Mouse (Mus musculus): ENCODE measurements around the gene Creb3l1.

Creb3l1 gene

GRCm38 (mm10) chr2:91963443-91963932 is 60.8 kb downstream of the Creb3l1 start:
- peak; percentile 89 for DNase-seq (ENCODE audit: low spot score)

GRCm38 (mm10) chr2:91962864-91963401 is 61.4 kb downstream of the Creb3l1 start:
- no peak for DNase-seq (ENCODE audit: low spot score)

GRCm38 (mm10) chr2:91961901-91962761 is 62.2 kb downstream of the Creb3l1 start:
- DNase-seq (ENCODE audit: low spot score) = no peak

- DNase-seq (ENCODE audit: low spot score) = no peak
These were observed 63.8 kb downstream of the Creb3l1 start for GRCm38 (mm10) chr2:91960459-91960858.

GRCm38 (mm10) chr2:91959544-91960410 is 64.5 kb downstream of the Creb3l1 start:
- DNase-seq (ENCODE audit: low spot score) = no peak

GRCm38 (mm10) chr2:91958701-91959457 is 65.4 kb downstream of the Creb3l1 start:
- no peak for DNase-seq (ENCODE audit: low spot score)

- no peak for DNase-seq (ENCODE audit: low spot score)
These were observed 66.3 kb downstream of the Creb3l1 start for GRCm38 (mm10) chr2:91958049-91958448.

- DNase-seq (ENCODE audit: low spot score) = no peak
These were observed 67.2 kb downstream of the Creb3l1 start for GRCm38 (mm10) chr2:91957096-91957495.

- no peak for DNase-seq (ENCODE audit: low spot score)
These were observed 68.4 kb downstream of the Creb3l1 start for GRCm38 (mm10) chr2:91955875-91956274.

GRCm38 (mm10) chr2:91955121-91955591 is 69.1 kb downstream of the Creb3l1 start:
- no peak for DNase-seq (ENCODE audit: low spot score)

GRCm38 (mm10) chr2:91953825-91954224 is 70.5 kb downstream of the Creb3l1 start:
- DNase-seq (ENCODE audit: low spot score) = no peak

GRCm38 (mm10) chr2:91950275-91951085 is 73.8 kb downstream of the Creb3l1 start:
- no peak for DNase-seq (ENCODE audit: low spot score)

GRCm38 (mm10) chr2:91949411-91950274 is 74.7 kb downstream of the Creb3l1 start:
- DNase-seq (ENCODE audit: low spot score) = no peak

GRCm38 (mm10) chr2:91948792-91949241 is 75.5 kb downstream of the Creb3l1 start:
- no peak for DNase-seq (ENCODE audit: low spot score)

GRCm38 (mm10) chr2:91948151-91948509 is 76.2 kb downstream of the Creb3l1 start:
- no peak for DNase-seq (ENCODE audit: low spot score)

GRCm38 (mm10) chr2:91947397-91948150 is 76.7 kb downstream of the Creb3l1 start:
- peak; percentile 37 for DNase-seq (ENCODE audit: low spot score)

GRCm38 (mm10) chr2:91946836-91947235 is 77.5 kb downstream of the Creb3l1 start:
- DNase-seq (ENCODE audit: low spot score) = no peak

- DNase-seq (ENCODE audit: low spot score) = no peak
These were observed 78.8 kb downstream of the Creb3l1 start, which contains the start of gene Gm9821 for GRCm38 (mm10) chr2:91945483-91945882. Gm9821 (plus strand) TSS chr2:91945703.
